Mouse (Mus musculus) gastrocnemius, postnatal 14 days (tissue): Measurements from ENCODE around the gene Mast3. TPM values are rescaled to one million over a fixed set of nuclear protein-coding genes. Genes with fewer than 3 reads are reported as not detected.
"Not testable (repeated sequence)": the region's sequence is repeated elsewhere in the genome, so short reads cannot be mapped to it uniquely, and the experiment has no call there.

Experiments used
- DNase-seq: peaks from one replicate; pipeline ENCODE4 v3.0.0; 2021; ENCODE audit warnings: mixed read lengths
- intact Hi-C: fragments of 180-260 bp; cut with DNase I; formaldehyde crosslinking; loops from one replicate; pipeline ENCODE4 v1.15.1; 2025; ENCODE audit warnings: low total_unique reads
- total RNA-seq, 2 experiments: library from RNA; stranded (reverse); gene quantifications; 2 replicates each; pipeline ENCODE4 v1.2.3; 2021

The Mast3 gene
- total RNA-seq, 2 experiments from 2014 or later: 5.2 to 7.0 TPM

GRCm38 (mm10) chr8:70839408-70840351 is 34.8 kb upstream of the Mast3 start, which contains the start of gene Arrdc2:
Gene Arrdc2 (minus strand): TSS chr8:70839720.
- peak; percentile 100 for DNase-seq
- intact Hi-C loops: loop anchor here (5.0 kb wide), 1 partner anchor 117 kb away; the partner anchor contains the start of gene Pde4c

GRCm38 (mm10) chr8:70838654-70839407 is 34.0 kb upstream of the Mast3 start:
- intact Hi-C loops: no loop called here
- DNase-seq: no peak

GRCm38 (mm10) chr8:70836666-70837065 is 31.8 kb upstream of the Mast3 start:
- intact Hi-C loops: no loop called here
- DNase-seq: no peak

- no peak for DNase-seq
- intact Hi-C loops: no loop called here
These were observed 29.2 kb upstream of the Mast3 start for GRCm38 (mm10) chr8:70834071-70834470.

- peak; percentile 90 for DNase-seq
- intact Hi-C loops: no loop called here
These were observed 28.7 kb upstream of the Mast3 start for GRCm38 (mm10) chr8:70833520-70833919.

GRCm38 (mm10) chr8:70833018-70833482 is 28.2 kb upstream of the Mast3 start:
- DNase-seq: no peak
- intact Hi-C loops: no loop called here

- intact Hi-C loops: no loop called here
- no peak for DNase-seq
These were observed 27.5 kb upstream of the Mast3 start for GRCm38 (mm10) chr8:70832371-70832770.

- DNase-seq: peak; percentile 57
- intact Hi-C loops: no loop called here
These were observed 26.7 kb upstream of the Mast3 start for GRCm38 (mm10) chr8:70831517-70831916.

GRCm38 (mm10) chr8:70827796-70828195 is 22.9 kb upstream of the Mast3 start:
- DNase-seq: no peak
- intact Hi-C loops: no loop called here

GRCm38 (mm10) chr8:70827010-70827409 is 22.2 kb upstream of the Mast3 start:
- DNase-seq: no peak
- intact Hi-C loops: no loop called here

- intact Hi-C loops: no loop called here
- DNase-seq: no peak
These were observed 21.0 kb upstream of the Mast3 start for GRCm38 (mm10) chr8:70825816-70826215.

- no peak for DNase-seq
These were observed 18.9 kb upstream of the Mast3 start for GRCm38 (mm10) chr8:70823802-70824201.

GRCm38 (mm10) chr8:70822594-70822993 is 17.7 kb upstream of the Mast3 start:
- DNase-seq, intact Hi-C loops: not testable (repeated sequence)

More at GRCm38 (mm10) chr8:70823802-70824201, 18.9 kb upstream of the Mast3 start:
- intact Hi-C loops: no loop called here

GRCm38 (mm10) chr8:70821992-70822391 is 17.1 kb upstream of the Mast3 start:
- intact Hi-C loops: no loop called here
- DNase-seq: no peak

GRCm38 (mm10) chr8:70821399-70821962 is 16.6 kb upstream of the Mast3 start:
- intact Hi-C loops: no loop called here
- peak; percentile 71 for DNase-seq

GRCm38 (mm10) chr8:70820101-70820935 is 15.5 kb upstream of the Mast3 start:
- DNase-seq: peak; percentile 71
- intact Hi-C loops: no loop called here

GRCm38 (mm10) chr8:70816679-70817078 is 11.8 kb upstream of the Mast3 start:
- peak; percentile 34 for DNase-seq
- intact Hi-C loops: loop anchor here (2.0 to 5.0 kb wide), 2 partner anchors 26 to 661 kb away; no protein-coding TSS in a partner anchor

GRCm38 (mm10) chr8:70812885-70813284 is 8.0 kb upstream of the Mast3 start:
- DNase-seq: no peak
- intact Hi-C loops: no loop called here

GRCm38 (mm10) chr8:70812055-70812454 is 7.2 kb upstream of the Mast3 start:
- DNase-seq: no peak
- intact Hi-C loops: no loop called here
